Mouse (Mus musculus) 416B (cell line): ENCODE data around the gene Olfml2a.
A peak's percentile ranks its signal among the peaks of the same experiment; 100 is the strongest.

ENCODE experiments used
- DNase-seq: peaks from one replicate; pipeline ENCODE4 v3.0.0; 2011; ENCODE audit warnings: low read depth

Olfml2a gene

DNA sequence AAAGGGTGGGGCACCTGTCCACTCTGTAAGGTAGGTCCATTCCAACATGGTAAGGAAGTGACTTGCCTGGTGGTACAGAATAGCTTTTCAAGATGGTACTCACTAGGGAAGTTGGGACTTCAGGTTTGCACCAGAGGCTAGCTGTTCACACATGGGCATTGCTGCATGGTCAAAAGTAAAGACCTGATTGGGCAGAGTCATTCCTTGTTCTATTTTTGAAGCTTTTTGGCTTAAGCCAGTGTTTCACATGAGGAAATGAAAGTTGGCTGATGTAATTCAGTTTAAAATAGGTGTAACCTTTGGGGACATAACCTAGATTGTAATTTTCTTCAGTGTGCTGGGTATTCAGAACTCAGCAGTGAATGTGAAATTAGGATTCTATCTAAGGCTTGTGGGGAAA, 79.5 kb downstream of the Olfml2a start:
- DNase-seq = peak; percentile 63

GRCm38 (mm10) chr2:39011971-39012370, 80.2 kb downstream of the Olfml2a start:
- no peak for DNase-seq

GRCm38 (mm10) chr2:39012768-39013279, 81.0 kb downstream of the Olfml2a start:
- no peak for DNase-seq
